Mouse (Mus musculus) heart, adult 2 months (tissue): ENCODE results near the gene Iqca.

Source experiments
- EP300 ChIP-seq: fragments of 200-500 bp; IDR thresholded peaks from 2 replicates; pipeline ENCODE4 v1.6.1; 2011; ENCODE audit warnings: low read depth, low read length, control low read depth; ENCODE audit not compliant: insufficient read depth
- POLR2A ChIP-seq: fragments of 200-500 bp; IDR thresholded peaks from 2 replicates; pipeline ENCODE4 v1.6.1; 2011; ENCODE audit warnings: mild to moderate bottlenecking, low read depth, low read length, control low read depth; ENCODE audit not compliant: insufficient read depth

DNA sequence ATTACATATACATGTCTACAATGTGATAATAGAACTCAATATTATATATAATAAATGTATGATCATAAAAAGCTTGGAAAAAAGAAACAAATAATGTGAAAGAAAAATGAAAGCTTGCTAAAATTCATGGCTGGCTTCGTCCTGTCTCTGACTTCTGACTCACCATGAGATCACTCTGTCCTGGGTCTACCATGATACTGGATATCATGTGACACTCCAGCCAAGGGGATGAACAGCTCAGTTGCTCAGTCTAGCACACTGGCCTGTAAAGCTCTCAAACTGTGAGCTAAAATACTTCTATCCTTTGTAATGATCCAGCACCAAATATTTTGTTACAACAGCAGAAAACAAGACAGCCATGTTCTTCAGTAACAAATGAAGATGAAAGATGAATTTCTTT lies 143.1 kb downstream of the Iqca start:
- TF ChIP-seq EP300 (no peak), POLR2A (no peak)
